Mouse (Mus musculus): Measurements from ENCODE around the gene Cox19. TPM values are rescaled to one million over a fixed set of nuclear protein-coding genes. Genes with fewer than 3 reads are reported as not detected.

Cox19 gene
- polyA plus RNA-seq, 1 experiment from 2014 or later = 91.9 TPM

DNA sequence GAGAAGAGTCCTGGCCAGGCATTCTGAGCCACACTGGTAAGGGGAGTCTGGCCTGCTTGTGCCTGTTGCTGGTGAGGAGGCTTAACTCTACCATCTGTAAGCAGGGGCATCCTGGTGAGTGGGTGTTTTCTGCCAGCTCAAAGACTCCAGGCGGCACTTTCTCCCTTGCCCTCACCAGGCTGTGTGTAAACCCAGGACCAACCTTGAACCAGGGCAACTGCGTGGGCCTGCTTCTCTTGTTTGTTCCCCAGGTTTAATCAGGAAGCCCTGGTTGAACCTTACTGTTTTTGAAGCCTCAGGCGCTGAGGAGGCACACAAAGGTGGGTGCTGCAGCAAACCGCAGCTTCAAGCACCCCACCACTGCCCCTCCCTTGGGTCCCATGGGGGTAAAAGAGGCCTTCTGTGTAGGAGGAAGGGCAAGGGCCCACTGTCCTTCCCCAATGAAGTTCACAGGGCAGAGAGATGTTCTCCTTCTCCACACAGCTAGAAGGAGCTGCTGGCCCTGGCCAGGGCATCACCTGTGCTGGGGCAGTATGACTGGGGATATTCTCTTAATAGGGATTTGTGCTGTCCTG is 16.8 kb upstream of the Cox19 start:
- no peak overlapping the region for H3K4me3 ChIP-seq
- no peaks in the 10 kb centered on the region for H3K9me3 ChIP-seq
- WGBS = 92% methylated on average over 4 of the region's 4 CpGs
- no peak overlapping the region for H3K27ac ChIP-seq (replicated peaks)
- no peak overlapping the region for H3K4me2 ChIP-seq
- no peak overlapping the region for H3K9ac ChIP-seq
- no peak for ATAC-seq (ENCODE audit: low FRiP score, low read depth)
- no peaks in the 10 kb centered on the region for H3K27me3 ChIP-seq
- no peaks in the 10 kb centered on the region for H3K36me3 ChIP-seq
- peaks cover 42% of the 10 kb centered on the region for H3K4me1 ChIP-seq (replicated peaks)

DNA sequence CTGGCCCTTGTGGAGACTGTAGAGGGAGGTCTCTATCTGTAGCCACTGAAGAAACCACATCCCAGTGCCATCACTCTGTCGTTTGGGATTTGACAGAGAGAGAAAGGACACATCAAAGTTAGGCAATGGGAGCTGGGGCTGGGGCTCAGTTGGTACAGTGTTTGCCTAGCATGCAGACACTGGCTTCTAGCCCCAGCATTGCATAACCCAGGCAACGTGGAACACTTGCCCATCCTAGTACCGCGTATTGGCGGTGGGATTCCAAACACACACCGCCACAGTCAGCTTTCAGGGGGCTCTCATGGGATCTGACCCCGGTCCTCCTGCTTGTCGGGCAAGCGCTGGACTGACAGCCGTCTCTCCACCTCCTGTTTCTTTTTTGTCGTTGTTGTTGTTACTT is 15.3 kb upstream of the Cox19 start:
- H3K4me2 ChIP-seq = no peak overlapping the region
- no peak for ATAC-seq (ENCODE audit: low FRiP score, low read depth)
- no peaks in the 10 kb centered on the region for H3K27me3 ChIP-seq
- WGBS = 73% methylated on average over 11 of the region's 11 CpGs
- no peak overlapping the region for H3K27ac ChIP-seq (replicated peaks)
- peaks cover 30% of the 10 kb centered on the region for H3K4me1 ChIP-seq (replicated peaks)
- H3K9me3 ChIP-seq = no peaks in the 10 kb centered on the region
- no peak overlapping the region for H3K9ac ChIP-seq
- H3K4me3 ChIP-seq = no peak overlapping the region
- no peaks in the 10 kb centered on the region for H3K36me3 ChIP-seq

DNA sequence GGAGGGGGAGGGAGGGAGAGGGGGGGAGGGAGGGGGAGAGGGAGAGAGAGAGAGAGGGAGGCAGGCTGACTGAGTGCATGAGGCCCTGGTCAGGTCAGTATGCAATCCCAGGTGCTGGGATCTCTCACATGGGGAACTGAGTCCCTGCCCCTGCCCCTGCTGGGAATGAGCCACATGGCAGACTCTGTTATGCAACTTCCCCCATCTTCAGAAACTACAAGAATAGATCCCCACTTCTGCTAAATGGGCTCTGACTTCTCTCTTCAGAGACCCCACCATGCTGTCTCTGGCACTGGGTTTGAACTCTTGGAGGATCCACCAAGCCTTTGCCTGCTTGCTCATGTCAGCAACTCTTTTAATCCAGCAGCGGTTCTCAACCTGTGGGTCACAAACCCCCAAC is 14.6 kb upstream of the Cox19 start:
- Histone ChIP-seq H3K27me3 (no peaks in the 10 kb centered on the region), H3K36me3 (no peaks in the 10 kb centered on the region), H3K9ac (no peak overlapping the region), H3K27ac (replicated peaks) (no peak overlapping the region), H3K9me3 (no peaks in the 10 kb centered on the region), H3K4me2 (no peak overlapping the region), H3K4me3 (no peak overlapping the region), H3K4me1 (replicated peaks) (peaks cover 23% of the 10 kb centered on the region)
- no peak for ATAC-seq (ENCODE audit: low FRiP score, low read depth)
- WGBS = 74% methylated on average over 1 of the region's 1 CpGs

GRCm38 (mm10) chr5:139364911-139365571 is 13.8 kb upstream of the Cox19 start:
- no peaks in the 10 kb centered on the region for H3K27me3 ChIP-seq
- no peaks in the 10 kb centered on the region for H3K9me3 ChIP-seq
- no peak overlapping the region for H3K9ac ChIP-seq
- no peaks in the 10 kb centered on the region for H3K36me3 ChIP-seq
- no peak overlapping the region for H3K4me2 ChIP-seq
- WGBS = 34% methylated on average over 5 of the region's 5 CpGs
- no peak overlapping the region for H3K4me3 ChIP-seq
- peaks cover 15% of the 10 kb centered on the region for H3K4me1 ChIP-seq (replicated peaks)
- peak overlapping the region; percentile 47; the same call in 1 of the 2 replicates for H3K27ac ChIP-seq (replicated peaks)
- peak; percentile 23; the same call in 1 of the 2 replicates for ATAC-seq (ENCODE audit: low FRiP score, low read depth)

DNA sequence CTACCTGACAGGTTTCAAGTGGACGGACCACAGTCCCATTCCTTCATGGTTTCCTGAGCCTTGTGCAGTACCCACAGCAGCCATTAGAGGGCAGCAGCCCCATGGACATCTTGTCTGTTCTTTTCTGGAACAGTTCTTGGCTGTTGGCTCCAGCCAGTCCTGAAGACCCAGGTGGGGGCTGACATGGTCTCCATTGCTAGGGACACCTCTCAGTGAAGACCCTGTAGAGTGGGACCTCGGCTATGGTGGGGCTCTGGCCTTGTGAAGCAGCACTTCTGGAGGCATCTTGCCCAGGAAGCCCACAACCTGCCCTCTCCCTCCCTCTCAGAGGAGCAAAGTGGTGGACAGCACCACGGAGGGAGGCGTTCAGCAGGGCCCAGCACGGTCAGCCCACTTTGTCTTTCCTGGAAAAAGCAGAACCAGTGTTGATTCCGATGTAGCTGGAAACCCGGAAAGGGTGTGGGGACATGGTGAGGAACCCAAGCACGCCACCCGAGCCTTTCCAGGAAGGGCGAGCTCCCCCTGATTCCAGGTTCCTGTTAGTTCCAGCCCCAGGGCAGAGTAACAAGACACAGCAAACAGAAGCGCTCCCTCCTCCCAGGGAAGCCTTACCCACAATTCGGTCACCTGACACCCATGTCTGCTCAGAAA is 13.2 kb upstream of the Cox19 start:
- Histone ChIP-seq H3K4me3 (no peak overlapping the region), H3K4me2 (no peak overlapping the region), H3K9me3 (no peaks in the 10 kb centered on the region), H3K27me3 (no peaks in the 10 kb centered on the region), H3K36me3 (no peaks in the 10 kb centered on the region), H3K4me1 (replicated peaks) (peaks cover 15% of the 10 kb centered on the region), H3K9ac (no peak overlapping the region), H3K27ac (replicated peaks) (0 out of 2 replicates have a peak overlapping the region, but pooled peaks have one; percentile 1)
- WGBS = 42% methylated on average over 12 of the region's 12 CpGs
- ATAC-seq (ENCODE audit: low FRiP score, low read depth) = peak; percentile 55; the same call in 1 of the 2 replicates

DNA sequence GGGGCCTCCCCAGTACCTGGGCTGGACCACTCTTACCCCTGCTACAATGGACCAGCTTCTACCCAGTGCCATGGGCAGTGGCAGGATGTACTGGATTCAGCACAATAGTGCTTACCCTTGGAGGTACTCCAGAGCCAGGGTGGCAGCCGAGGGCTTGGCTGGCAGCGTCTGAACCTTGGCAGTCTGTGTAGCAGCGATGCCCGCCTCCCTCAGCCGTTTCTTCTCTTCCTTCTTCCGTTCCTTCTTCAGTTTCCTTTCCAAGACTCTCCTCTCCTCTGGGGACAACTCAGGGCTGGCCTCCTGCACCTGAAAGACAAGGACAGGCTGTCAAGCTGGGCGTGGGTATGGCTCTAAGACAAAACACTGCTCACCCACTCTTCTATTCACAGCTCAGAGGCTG is 12.6 kb upstream of the Cox19 start:
- H3K27ac ChIP-seq (replicated peaks) = no peak overlapping the region
- H3K36me3 ChIP-seq = no peaks in the 10 kb centered on the region
- 69% methylated on average over 7 of the region's 7 CpGs for WGBS
- H3K9ac ChIP-seq = no peak overlapping the region
- peaks cover 14% of the 10 kb centered on the region for H3K4me1 ChIP-seq (replicated peaks)
- H3K4me2 ChIP-seq = no peak overlapping the region
- no peak overlapping the region for H3K4me3 ChIP-seq
- H3K9me3 ChIP-seq = no peaks in the 10 kb centered on the region
- no peaks in the 10 kb centered on the region for H3K27me3 ChIP-seq
- no peak for ATAC-seq (ENCODE audit: low FRiP score, low read depth)

- Histone ChIP-seq H3K4me2 (no peak overlapping the region), H3K4me3 (no peak overlapping the region), H3K4me1 (replicated peaks) (peaks cover under 1% of the 10 kb centered on the region), H3K27me3 (no peaks in the 10 kb centered on the region), H3K9ac (no peak overlapping the region), H3K27ac (replicated peaks) (no peak overlapping the region), H3K36me3 (no peaks in the 10 kb centered on the region), H3K9me3 (no peaks in the 10 kb centered on the region)
- 90% methylated on average over 5 of the region's 5 CpGs for WGBS
- no peak for ATAC-seq (ENCODE audit: low FRiP score, low read depth)
These were observed 8.0 kb upstream of the Cox19 start for GRCm38 (mm10) chr5:139359244-139359643.

DNA sequence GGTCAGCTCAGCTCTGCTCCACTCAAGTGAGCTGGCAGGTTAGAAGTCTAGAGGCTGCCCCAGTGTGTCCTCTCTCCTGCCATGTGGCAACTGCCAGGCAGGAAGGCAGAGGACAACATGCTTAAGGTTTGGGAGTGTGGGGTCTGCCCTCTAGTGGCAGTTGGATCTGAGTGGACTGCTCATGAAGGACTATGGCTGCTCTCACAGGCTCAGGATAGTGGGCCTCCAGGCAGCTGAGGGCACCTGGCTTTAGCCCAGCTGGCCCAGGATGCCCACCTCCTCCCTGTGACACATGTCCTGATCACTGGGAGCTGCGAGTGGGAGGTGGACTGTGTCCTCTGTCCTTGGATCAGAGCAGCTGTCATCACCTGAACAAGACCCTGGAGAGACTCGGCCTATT is 7.4 kb upstream of the Cox19 start:
- 95% methylated on average over 2 of the region's 2 CpGs for WGBS
- Histone ChIP-seq H3K4me1 (replicated peaks) (no peaks in the 10 kb centered on the region), H3K4me2 (no peak overlapping the region), H3K36me3 (no peaks in the 10 kb centered on the region), H3K9me3 (no peaks in the 10 kb centered on the region), H3K27ac (replicated peaks) (no peak overlapping the region), H3K27me3 (no peaks in the 10 kb centered on the region), H3K4me3 (no peak overlapping the region), H3K9ac (no peak overlapping the region)
- no peak for ATAC-seq (ENCODE audit: low FRiP score, low read depth)

GRCm38 (mm10) chr5:139355235-139355772 is 4.1 kb upstream of the Cox19 start:
- no peak for ATAC-seq (ENCODE audit: low FRiP score, low read depth)
- Histone ChIP-seq H3K36me3 (no peaks in the 10 kb centered on the region), H3K9ac (no peak overlapping the region), H3K9me3 (no peaks in the 10 kb centered on the region), H3K27ac (replicated peaks) (no peak overlapping the region), H3K27me3 (0 out of 2 replicates have a peak, but pooled peaks cover 7% of the 10 kb centered on the region), H3K4me3 (no peak overlapping the region), H3K4me1 (replicated peaks) (no peaks in the 10 kb centered on the region), H3K4me2 (no peak overlapping the region)
- 38% methylated on average over 19 of the region's 19 CpGs for WGBS

DNA sequence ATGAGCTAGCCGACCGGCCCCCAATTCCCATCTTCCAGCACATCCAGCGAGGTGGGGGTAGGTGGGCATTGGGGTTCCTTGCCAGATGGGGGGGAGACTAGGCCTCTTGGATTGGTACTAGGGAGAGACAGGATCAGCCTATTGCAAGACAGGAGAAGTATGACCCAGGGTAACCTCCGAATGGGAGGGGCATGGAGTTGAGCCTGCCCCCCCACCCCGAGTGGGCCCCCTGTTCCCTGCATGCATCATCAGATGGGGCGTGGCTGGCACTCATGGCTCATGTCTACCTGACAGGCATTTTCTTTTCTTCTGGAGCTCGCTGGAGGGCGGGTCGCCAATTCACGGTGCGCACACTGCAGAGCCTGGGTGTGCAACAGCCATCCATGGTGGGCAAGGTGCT is 2.7 kb upstream of the Cox19 start:
- Histone ChIP-seq H3K4me3 (no peak overlapping the region), H3K9ac (no peak overlapping the region), H3K27ac (replicated peaks) (no peak overlapping the region), H3K9me3 (no peaks in the 10 kb centered on the region), H3K36me3 (no peaks in the 10 kb centered on the region), H3K27me3 (0 out of 2 replicates have a peak, but pooled peaks cover 7% of the 10 kb centered on the region), H3K4me2 (no peak overlapping the region), H3K4me1 (replicated peaks) (no peaks in the 10 kb centered on the region)
- 84% methylated on average over 11 of the region's 11 CpGs for WGBS
- ATAC-seq (ENCODE audit: low FRiP score, low read depth) = no peak

DNA sequence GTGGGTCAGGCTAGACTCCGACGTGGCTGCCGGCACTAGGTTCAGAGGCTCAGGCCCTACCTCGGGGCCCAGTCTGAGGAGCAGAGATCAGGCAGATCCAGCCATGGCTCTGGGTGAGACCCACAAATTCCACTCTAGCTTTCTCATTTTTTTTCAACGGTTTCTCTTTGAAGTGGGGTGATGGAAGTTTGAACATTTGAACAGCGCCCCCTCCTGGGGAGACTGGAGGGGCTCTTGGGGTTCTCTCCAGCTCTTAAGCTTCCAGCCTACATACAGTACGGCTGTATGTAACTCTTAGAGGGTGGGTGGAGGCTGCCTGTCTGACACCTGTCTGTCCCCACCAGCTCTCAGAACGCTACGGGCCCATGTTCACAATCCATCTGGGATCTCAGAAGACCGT is 2.3 kb upstream of the Cox19 start:
- Histone ChIP-seq H3K4me3 (no peak overlapping the region), H3K4me1 (replicated peaks) (no peaks in the 10 kb centered on the region), H3K27me3 (0 out of 2 replicates have a peak, but pooled peaks cover 7% of the 10 kb centered on the region), H3K36me3 (no peaks in the 10 kb centered on the region), H3K4me2 (no peak overlapping the region), H3K9me3 (no peaks in the 10 kb centered on the region), H3K27ac (replicated peaks) (no peak overlapping the region), H3K9ac (no peak overlapping the region)
- ATAC-seq (ENCODE audit: low FRiP score, low read depth) = no peak
- 55% methylated on average over 10 of the region's 10 CpGs for WGBS

GRCm38 (mm10) chr5:139352317-139352716 is 1.1 kb upstream of the Cox19 start, which contains the start of gene Cyp2w1:
Cyp2w1 (plus strand) TSS chr5:139352617.
- no peak within 1 kb of the TSS for H3K4me3 ChIP-seq
- no peak within 1 kb of the TSS for H3K4me2 ChIP-seq
- H3K9ac ChIP-seq = no peak within 1 kb of the TSS
- WGBS = 62% methylated on average over 6 of the region's 6 CpGs
- no peaks in the 10 kb centered on the region for H3K36me3 ChIP-seq
- 0 out of 2 replicates have a peak, but pooled peaks cover 7% of the 10 kb centered on the region for H3K27me3 ChIP-seq
- no peaks in the 10 kb centered on the region for H3K4me1 ChIP-seq (replicated peaks)
- no peaks in the 10 kb centered on the region for H3K9me3 ChIP-seq
- ATAC-seq (ENCODE audit: low FRiP score, low read depth) = no peak
- no peak within 1 kb of the TSS for H3K27ac ChIP-seq (replicated peaks)
